Mouse (Mus musculus) natural killer cell, adult 2 months (primary cell): ENCODE data around the gene Prkar2a.

Experiments
- DNase-seq, 2 experiments: peaks; one replicate each; pipeline ENCODE4 v3.0.0; 2022; ENCODE audit warnings: low spot score in 2 of 2

Prkar2a gene

DNA sequence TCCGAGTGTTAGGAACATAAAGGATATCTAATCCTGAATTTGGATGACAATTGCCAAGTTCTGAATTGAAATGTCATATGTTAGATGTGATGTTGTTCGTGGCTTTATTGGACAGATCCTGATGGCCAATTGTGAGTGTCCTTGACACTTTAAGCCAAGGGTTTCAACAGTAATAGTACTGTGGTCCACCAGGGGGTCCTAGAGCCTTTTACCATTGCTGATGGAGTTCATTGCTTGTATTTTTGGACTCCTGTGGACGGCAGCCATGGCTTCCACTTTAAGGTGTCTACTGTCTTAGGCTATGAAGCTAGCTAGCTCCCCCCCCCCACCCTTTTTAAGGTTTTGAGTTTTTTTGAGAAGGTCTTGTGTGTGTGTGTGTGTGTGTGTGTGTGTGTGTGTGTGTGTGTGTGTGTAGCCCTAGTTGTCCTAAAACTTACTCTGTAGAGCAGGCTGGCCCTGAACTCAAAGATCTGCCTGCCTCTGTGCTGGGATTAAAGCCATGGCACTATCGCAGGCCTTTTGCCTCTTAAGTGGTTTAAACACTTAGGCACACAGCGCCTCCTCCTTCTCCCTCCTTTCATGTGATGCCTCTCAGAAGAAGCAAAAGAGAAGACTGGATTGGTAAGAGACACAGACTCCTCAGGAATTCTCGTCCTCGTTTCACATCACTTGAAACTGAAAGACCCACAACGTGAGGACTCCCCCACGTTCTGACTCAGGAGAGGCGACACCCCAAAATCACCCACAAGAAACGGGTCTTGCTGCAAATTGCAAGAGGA, 63.2 kb downstream of the Prkar2a start:
- no peak for DNase-seq

DNA sequence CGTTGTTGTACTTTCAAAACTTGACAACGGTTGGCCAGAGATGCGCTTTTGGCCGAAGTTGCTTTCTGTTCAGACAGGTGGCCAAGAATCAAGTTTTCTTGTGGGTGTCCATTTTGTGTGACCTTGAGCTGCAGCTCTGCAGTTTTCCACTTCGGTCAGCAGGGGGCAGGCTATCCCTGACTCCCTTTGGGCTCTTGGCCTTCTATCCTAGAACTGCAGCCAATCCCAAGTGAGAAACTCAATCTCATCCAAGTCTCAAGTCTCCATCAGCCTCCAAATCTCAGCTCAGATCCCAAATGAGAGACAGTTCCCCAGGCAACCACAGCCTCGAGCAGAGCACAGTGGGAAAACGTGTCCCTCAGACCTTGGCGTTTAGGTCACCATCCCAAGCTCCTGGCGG, 64.2 kb downstream of the Prkar2a start:
- DNase-seq = peak in 1 of 2 experiments; percentile 24

DNA sequence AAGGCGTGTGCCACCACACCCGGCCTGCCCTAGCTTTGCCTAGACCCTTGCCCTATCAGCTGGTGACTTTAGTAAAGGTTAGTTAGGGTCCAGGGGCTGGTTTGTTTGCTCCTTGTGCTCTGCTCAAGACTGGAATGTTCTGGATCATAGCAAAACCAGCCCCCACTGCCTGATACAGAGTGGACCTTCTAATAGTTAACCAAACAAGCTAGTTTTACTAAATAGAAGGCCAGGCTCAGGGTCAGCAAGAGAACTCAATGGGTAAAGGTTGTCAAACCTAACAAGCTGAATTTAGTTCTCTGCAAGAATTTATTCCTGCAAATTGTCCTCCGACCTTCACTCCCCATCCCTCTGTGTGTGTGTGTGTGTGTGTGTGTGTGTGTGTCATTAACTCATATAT, 64.9 kb downstream of the Prkar2a start:
- DNase-seq = no peak

- no peak for DNase-seq
Measured at GRCm38 (mm10) chr9:108754423-108754822, 65.3 kb downstream of the Prkar2a start.

GRCm38 (mm10) chr9:108757406-108757805, 68.3 kb downstream of the Prkar2a start:
- DNase-seq = no peak

GRCm38 (mm10) chr9:108759121-108759520, 70.0 kb downstream of the Prkar2a start:
- no peak for DNase-seq

GRCm38 (mm10) chr9:108759805-108760204, 70.7 kb downstream of the Prkar2a start:
- peak; percentile 48 for DNase-seq

- DNase-seq = peak in 1 of 2 experiments; percentile 19
Measured at GRCm38 (mm10) chr9:108761561-108761960, 72.4 kb downstream of the Prkar2a start.

DNA sequence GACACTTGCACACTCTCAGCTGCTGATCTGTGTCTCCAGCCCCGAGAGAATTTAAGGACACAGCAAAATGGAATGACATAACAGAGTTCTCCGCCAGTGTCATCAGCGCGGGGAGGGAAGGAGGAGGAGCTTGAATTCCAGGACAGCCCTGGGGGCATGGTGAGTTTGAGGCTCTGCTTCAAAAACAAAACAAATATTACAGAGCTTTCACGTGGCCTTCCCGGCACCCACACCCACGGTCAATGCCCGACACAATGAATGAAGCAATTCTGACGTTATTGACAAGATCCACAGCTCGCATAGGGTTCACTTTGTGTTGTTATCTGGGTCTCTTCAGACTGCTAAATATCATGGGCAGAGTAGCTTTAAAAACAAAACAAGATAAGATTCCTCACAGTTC, 75.9 kb downstream of the Prkar2a start:
- DNase-seq = no peak

- no peak for DNase-seq
Measured at GRCm38 (mm10) chr9:108776614-108777013, 87.5 kb downstream of the Prkar2a start.

GRCm38 (mm10) chr9:108777276-108777675, 88.2 kb downstream of the Prkar2a start:
- DNase-seq = no peak

DNA sequence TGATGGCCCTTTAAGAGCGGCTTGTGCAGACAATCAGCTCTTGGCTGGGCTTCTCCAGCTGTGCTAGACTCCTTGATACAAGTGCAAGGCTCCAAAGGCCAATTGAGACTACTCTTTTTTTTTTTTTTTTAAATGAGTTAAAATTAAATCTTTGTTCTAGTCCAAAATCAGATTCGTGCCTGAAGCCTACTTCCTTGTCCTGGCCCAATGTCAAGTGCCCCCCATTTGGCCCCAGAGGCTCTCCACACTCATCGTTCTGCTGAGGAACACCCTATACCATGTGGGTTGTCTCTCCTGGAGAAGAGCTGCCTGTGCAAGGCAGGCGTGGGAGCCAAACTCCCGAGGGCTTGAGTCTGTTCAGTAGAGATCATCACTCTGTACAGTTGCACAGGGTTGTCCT, 91.8 kb downstream of the Prkar2a start:
- no peak for DNase-seq

DNA sequence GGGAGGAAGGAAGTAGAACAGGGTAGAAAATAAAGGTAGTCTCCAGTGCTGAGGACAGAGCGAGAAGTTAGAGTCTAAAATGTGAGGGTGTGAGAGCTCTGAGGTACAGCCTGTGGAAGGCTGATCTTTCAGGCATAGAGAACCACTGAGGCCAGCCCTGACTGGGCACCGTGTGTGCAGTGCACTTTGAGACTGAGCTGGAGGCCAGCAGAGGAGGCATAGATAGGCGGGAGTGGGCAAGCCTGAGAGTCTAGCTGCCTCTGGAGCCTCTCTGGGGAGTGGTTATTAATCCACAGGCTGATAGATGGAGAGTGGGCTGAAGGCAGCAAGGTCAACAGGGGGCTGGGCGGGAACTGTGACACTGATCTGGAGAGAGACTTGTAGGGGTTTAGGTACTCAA, 92.8 kb downstream of the Prkar2a start:
- no peak for DNase-seq

DNA sequence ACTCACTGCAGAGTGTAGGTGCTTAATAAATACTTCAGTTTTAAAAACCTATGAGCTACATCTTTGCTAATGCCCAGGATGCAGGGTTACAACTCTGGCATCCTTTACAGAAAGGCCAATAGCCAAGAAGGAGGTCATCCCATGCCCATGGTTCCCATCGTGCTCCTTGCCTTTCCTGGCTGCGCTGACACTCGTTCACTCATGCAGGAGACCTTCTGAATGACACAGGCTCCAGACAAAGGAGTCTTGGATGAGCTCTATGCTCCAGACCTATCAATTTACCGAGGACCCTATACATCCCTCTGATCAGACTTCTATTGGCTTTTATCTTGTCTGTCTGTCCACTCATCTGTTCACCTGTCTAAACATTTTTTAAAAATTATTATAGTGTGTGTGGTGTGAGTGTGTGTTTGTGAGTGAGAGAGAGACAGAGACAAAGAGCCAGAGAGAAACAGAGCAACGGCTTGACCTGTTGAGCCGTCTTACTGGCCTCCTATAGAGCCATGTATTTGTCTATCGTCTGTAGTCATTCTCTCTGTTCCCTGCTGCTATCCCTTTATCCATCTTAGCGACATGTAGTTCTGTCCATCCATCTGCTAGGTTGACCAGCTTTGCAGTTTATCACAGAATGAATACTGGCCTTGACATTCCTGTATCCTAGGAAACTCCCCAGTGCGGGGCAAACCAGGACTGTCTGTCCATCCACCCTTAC, 93.9 kb downstream of the Prkar2a start:
- no peak for DNase-seq

- DNase-seq = peak; percentile 89 to 90
Measured at GRCm38 (mm10) chr9:108783548-108784463, 94.7 kb downstream of the Prkar2a start, which contains the start of gene Ip6k2. Ip6k2 (plus strand) TSS chr9:108783796.

DNA sequence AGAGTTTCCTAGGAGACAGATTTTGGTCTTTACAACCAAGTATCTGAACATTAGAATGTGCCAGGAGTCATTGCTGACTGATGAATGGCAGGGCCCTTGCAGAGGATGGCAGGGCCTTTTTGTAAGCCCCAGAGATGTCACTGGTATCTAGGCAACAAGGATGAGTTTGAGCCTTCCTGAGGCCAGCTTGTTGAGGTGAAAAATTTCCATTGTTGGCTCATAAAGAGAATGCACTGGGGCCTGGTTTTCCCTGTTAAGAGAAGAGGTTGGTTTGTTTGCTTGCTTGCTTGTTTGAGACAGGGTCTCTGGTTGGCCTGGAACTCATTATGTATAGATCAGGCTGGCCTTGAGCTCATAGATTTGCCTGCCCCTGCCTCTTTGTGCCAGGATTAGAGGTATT, 96.3 kb downstream of the Prkar2a start:
- DNase-seq = no peak

GRCm38 (mm10) chr9:108786494-108786893, 97.4 kb downstream of the Prkar2a start:
- DNase-seq = no peak

GRCm38 (mm10) chr9:108787080-108787479, 98.0 kb downstream of the Prkar2a start:
- DNase-seq = no peak

DNA sequence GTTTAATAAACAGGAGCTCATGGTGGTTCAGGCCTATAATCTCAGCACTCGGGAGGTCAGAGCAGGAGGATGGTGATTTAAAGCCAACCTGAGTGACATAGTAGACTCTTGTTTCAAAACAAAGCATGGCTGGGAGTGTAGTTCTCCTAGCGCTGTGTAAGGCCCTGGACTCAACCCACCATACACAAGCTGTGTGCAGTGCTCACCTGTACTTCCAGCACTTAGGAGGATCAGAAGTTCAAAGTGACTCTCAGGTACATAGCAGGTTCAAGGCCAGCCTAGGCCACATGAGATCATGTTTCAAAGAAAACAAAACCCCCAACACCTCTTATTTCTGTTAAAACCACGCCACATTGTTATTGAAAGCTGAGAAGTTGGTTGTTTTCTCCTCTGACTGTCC, 99.6 kb downstream of the Prkar2a start:
- DNase-seq = no peak

DNA sequence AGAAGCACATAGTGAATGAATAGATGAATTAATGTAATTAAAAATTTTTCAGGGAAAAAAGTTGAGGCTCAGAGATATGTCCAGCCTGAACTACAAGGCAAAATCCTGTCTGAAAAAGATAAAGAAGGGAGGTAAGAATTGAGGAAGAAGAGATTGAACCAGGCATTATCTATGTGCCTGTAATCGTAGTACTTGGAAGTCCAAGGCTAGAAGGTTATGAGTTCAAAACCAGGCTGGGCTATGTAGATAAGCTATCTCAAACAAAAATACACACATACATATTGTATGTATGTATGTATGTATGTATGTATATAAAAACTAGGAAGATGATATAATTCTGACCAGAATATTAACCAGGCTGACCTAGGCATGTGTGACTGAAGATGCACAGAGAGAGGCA, 103.2 kb downstream of the Prkar2a start:
- no peak for DNase-seq

DNA sequence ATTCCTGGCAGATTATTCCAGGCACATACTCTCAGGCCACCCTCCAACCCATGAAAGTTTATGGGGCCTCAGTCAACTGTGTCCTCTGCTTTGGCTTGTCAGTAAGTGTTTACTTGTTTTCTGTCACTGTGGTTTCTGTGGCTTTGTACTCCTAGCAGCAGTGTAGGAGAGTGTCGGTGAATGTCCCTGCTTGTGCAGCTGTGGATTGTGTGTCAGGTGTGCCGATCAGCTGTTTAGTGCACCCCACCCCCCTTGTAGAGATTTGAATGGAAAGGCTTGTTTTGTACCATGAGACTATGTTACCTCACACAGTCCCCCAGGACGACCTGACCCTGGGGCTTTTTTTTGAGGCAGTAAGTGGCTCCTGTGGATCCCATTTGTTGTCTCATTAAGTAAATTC, 103.6 kb downstream of the Prkar2a start:
- peak; percentile 38 to 49 for DNase-seq

DNA sequence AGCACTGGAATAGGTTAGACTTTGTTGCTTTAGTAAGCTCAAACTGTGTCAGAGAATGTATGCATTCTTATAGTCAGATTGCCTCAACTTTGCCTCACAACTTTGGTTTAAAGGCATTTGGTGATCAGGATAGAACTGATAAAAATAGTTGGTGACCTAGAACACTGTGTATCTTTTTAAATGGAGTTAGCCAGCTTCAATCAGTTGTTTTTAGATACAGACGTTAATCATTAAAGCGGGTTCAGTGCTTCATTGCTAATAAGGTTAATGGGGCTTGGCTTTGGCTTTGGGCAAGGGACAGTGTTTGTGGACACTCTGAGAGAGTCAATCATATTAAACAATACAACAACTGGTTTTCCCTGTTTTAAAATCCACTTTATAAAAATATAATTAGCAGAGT, 106.2 kb downstream of the Prkar2a start:
- DNase-seq = no peak
